Mouse (Mus musculus) G1E (cell line): Measurements from ENCODE around the gene Tex33.

Source experiments
- CTCF ChIP-seq: IDR thresholded peaks from 2 replicates; pipeline ENCODE4 v1.5.1; 2012; ENCODE audit warnings: low read depth, low read length, inconsistent platforms, mixed read lengths
- GATA1 ChIP-seq: IDR thresholded peaks from 2 replicates; pipeline ENCODE4 v1.6.1; 2012; ENCODE audit warnings: borderline replicate concordance, low read length, inconsistent platforms, mixed read lengths
- GATA2 ChIP-seq: IDR thresholded peaks from 2 replicates; pipeline ENCODE4 v1.6.1; 2012; ENCODE audit warnings: low read depth, low read length, inconsistent platforms, borderline replicate concordance
- POLR2AphosphoS5 ChIP-seq: IDR thresholded peaks from 2 replicates; pipeline ENCODE4 v1.6.1; 2012; ENCODE audit warnings: low read depth, low read length, inconsistent platforms; ENCODE audit not compliant: insufficient replicate concordance
- TAL1 ChIP-seq: conservative IDR thresholded peaks from 2 replicates; pipeline ENCODE4 v1.6.1; 2012; ENCODE audit warnings: low read depth, low read length, inconsistent platforms, mixed read lengths

GRCm38 (mm10) chr15:78328520-78329097 lies 67.1 kb downstream of the Tex33 start:
- TF ChIP-seq CTCF (no peak), GATA1 (no peak), TAL1 (no peak), POLR2AphosphoS5 (no peak), GATA2 (no peak)
